Mouse (Mus musculus): ENCODE data around the gene Zbtb16. TPM values are rescaled to one million over a fixed set of nuclear protein-coding genes. Genes with fewer than 3 reads are reported as not detected.

The Zbtb16 gene
- polyA plus RNA-seq, 1 experiment from 2014 or later, result 7.9 TPM

DNA sequence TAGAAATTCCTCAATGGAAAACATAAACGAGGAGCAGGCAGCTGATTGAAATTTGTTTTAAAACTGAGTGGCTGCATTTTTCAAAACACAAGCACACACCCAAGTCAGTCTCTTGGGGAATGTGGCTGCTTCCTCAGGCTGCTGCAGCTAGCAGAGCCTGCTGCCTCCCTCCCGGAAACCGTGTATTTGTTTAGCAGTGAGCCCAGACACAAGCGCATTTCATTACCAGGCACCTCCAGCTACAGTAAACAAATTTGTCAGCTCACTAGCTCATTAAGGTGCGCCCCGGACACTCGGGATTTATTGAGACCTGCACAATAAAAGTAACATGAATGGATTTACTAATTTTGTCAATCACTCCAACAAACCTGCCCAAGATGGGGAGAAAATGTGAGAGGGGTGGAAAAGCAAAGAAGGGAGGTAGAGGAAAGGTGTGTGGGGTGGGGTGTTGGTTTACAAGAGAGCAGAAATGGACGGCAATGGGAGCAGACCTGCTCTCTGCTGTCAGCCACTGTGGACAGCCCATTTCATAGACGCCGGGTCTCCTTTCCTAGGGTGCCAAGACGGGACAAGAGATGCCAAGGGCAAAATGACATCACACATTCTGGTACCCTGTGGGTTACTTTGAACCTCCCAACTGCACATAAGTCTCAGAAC, 161.5 kb downstream of the Zbtb16 start:
- H3K36me3 ChIP-seq (replicated peaks), result no peaks in the 10 kb centered on the region
- peaks cover 60% of the 10 kb centered on the region for H3K4me1 ChIP-seq
- H3K4me2 ChIP-seq, result no peak overlapping the region
- H3K9me3 ChIP-seq, result no peaks in the 10 kb centered on the region
- no peaks in the 10 kb centered on the region for H3K27me3 ChIP-seq (replicated peaks)
- no peak for ATAC-seq (replicated peaks)
- no peak overlapping the region for H3K9ac ChIP-seq
- no peak overlapping the region for H3K4me3 ChIP-seq
- WGBS, result 13% methylated on average over 11 of the region's 11 CpGs
- H3K27ac ChIP-seq, result no peak overlapping the region

GRCm38 (mm10) chr9:48673804-48674203, 162.2 kb downstream of the Zbtb16 start:
- H3K27ac ChIP-seq, result 0 out of 2 replicates have a peak overlapping the region, but pooled peaks have one; percentile 13
- no peaks in the 10 kb centered on the region for H3K9me3 ChIP-seq
- no peak overlapping the region for H3K4me3 ChIP-seq
- no peaks in the 10 kb centered on the region for H3K27me3 ChIP-seq (replicated peaks)
- 26% methylated on average over 5 of the region's 5 CpGs for WGBS
- peaks cover 54% of the 10 kb centered on the region for H3K4me1 ChIP-seq
- no peaks in the 10 kb centered on the region for H3K36me3 ChIP-seq (replicated peaks)
- no peak overlapping the region for H3K4me2 ChIP-seq
- ATAC-seq (replicated peaks), result no peak
- H3K9ac ChIP-seq, result no peak overlapping the region

DNA sequence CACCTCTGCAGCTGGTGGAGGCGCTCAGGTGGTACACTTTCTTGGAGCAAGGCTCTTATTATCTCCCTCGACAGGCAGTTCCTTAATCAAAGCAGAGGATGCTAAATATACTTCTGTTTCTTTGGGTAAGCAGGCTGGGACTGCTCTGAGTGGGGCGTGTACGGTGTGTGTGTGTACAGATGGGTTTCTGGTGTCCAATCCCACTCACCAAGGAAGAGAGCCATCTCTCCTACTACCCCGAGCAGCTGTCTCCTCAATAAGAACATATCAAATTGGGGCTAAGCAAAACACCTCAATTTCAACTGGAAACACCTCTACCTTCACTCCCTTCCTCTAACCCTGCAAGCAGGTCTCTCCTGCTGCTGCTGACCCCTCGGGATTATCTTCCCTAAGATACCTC, 162.8 kb downstream of the Zbtb16 start:
- no peak for ATAC-seq (replicated peaks)
- no peak overlapping the region for H3K4me3 ChIP-seq
- no peak overlapping the region for H3K27ac ChIP-seq
- 60% methylated on average over 6 of the region's 6 CpGs for WGBS
- H3K4me1 ChIP-seq, result peaks cover 48% of the 10 kb centered on the region
- no peak overlapping the region for H3K9ac ChIP-seq
- no peaks in the 10 kb centered on the region for H3K9me3 ChIP-seq
- no peaks in the 10 kb centered on the region for H3K36me3 ChIP-seq (replicated peaks)
- H3K4me2 ChIP-seq, result no peak overlapping the region
- H3K27me3 ChIP-seq (replicated peaks), result no peaks in the 10 kb centered on the region

DNA sequence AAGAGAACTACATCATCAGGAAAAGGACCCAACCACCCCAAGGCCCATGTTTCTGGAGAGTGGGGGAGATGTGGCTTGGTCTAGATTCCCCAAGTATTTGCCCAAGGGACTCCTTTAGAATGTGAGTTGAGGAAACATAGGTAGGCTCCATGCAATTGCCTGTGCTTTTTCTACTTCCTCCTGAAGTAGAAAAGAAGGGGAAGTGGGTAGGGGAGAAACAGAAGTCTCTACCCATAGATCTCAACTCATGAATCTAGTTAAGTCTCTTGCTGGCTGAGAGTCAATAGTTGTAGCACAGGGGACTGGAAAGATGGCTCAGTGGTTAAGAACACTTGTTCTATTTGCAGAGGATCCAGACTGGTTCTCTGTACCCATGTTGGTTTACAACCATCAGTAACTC, 164.2 kb downstream of the Zbtb16 start:
- Histone ChIP-seq H3K4me1 (peaks cover 37% of the 10 kb centered on the region), H3K4me2 (no peak overlapping the region), H3K9me3 (no peaks in the 10 kb centered on the region), H3K27ac (no peak overlapping the region), H3K36me3 (replicated peaks) (no peaks in the 10 kb centered on the region), H3K9ac (no peak overlapping the region), H3K4me3 (no peak overlapping the region), H3K27me3 (replicated peaks) (no peaks in the 10 kb centered on the region)
- no peak for ATAC-seq (replicated peaks)

DNA sequence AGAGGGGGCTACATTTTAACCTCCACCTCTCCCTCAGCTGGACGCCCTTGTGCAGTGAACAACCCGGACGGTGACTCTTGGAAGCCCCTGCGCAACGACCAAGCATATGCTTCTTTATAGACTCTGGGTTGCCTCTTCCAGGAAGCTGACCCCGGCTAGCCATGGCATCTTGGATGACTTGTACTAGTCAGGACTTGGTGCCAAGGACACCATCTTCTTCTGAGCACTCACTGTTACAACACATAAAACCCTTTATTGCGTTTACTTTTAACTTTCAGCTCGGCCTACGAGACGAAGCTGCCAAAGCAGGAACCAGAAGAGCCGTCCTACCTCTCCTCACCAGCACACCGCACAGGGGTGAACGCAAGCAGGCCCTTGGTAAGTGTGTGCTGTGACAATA, 165.9 kb downstream of the Zbtb16 start:
- Histone ChIP-seq H3K27me3 (replicated peaks) (no peaks in the 10 kb centered on the region), H3K4me3 (no peak overlapping the region), H3K4me2 (no peak overlapping the region), H3K4me1 (peaks cover 32% of the 10 kb centered on the region), H3K36me3 (replicated peaks) (no peaks in the 10 kb centered on the region), H3K9ac (no peak overlapping the region), H3K27ac (no peak overlapping the region), H3K9me3 (no peaks in the 10 kb centered on the region)
- ATAC-seq (replicated peaks), result no peak
- 89% methylated on average over 13 of the region's 13 CpGs for WGBS

DNA sequence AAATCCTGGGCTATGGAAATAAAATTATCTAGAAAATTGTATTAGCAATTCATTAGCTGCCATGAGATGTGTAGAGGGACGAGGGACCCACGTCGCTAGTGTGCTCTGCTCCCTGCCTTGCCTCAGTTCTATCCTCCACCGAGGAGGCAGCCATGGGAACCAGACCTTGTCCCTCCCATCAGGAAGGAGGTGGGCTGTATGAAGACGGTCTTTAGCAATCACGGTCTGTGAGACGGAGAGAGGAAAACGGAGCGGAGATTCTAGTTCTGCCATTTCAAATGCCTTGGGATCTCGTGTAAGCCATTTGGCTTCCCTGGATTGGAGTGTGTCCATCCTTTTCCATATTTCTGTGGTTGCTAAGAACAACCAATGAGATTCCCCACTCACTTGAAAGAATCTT, 166.3 kb downstream of the Zbtb16 start:
- Histone ChIP-seq H3K27ac (no peak overlapping the region), H3K4me1 (peaks cover 28% of the 10 kb centered on the region), H3K27me3 (replicated peaks) (no peaks in the 10 kb centered on the region), H3K9ac (no peak overlapping the region), H3K9me3 (no peaks in the 10 kb centered on the region), H3K4me3 (no peak overlapping the region), H3K4me2 (no peak overlapping the region), H3K36me3 (replicated peaks) (no peaks in the 10 kb centered on the region)
- ATAC-seq (replicated peaks), result no peak
- WGBS, result 57% methylated on average over 10 of the region's 10 CpGs

DNA sequence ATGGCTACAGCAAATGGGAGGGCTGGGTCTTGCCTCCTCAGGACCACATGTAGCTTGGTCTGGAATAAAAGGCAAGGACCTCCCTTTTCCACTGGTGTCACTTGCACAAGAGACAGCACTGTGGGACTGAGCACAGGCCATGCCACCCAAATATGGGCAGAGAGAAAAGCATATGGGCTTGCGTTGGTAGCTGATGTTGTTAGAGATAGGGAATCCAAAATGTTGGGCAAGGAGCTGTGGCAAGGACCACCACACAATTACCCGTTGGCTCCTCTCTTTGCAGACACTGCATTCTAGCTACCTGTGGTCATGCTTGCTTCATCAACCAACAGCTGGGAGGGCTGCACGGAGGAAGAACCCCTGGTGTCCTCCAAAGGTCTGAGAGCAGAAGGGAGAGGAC, 169.3 kb downstream of the Zbtb16 start:
- H3K4me2 ChIP-seq, result no peak overlapping the region
- H3K27me3 ChIP-seq (replicated peaks), result no peaks in the 10 kb centered on the region
- ATAC-seq (replicated peaks), result no peak
- no peak overlapping the region for H3K9ac ChIP-seq
- peaks cover 27% of the 10 kb centered on the region for H3K4me1 ChIP-seq
- no peak overlapping the region for H3K4me3 ChIP-seq
- no peaks in the 10 kb centered on the region for H3K9me3 ChIP-seq
- 92% methylated on average over 3 of the region's 3 CpGs for WGBS
- H3K27ac ChIP-seq, result no peak overlapping the region
- no peaks in the 10 kb centered on the region for H3K36me3 ChIP-seq (replicated peaks)

GRCm38 (mm10) chr9:48663052-48663433, 173.0 kb downstream of the Zbtb16 start:
- Histone ChIP-seq H3K4me1 (peaks cover 23% of the 10 kb centered on the region), H3K9ac (no peak overlapping the region), H3K27ac (peak overlapping the region; percentile 42), H3K4me3 (no peak overlapping the region), H3K4me2 (peak overlapping the region; percentile 35), H3K9me3 (no peaks in the 10 kb centered on the region), H3K27me3 (replicated peaks) (no peaks in the 10 kb centered on the region), H3K36me3 (replicated peaks) (0 out of 2 replicates have a peak, but pooled peaks cover 3% of the 10 kb centered on the region)
- peak; percentile 40 for ATAC-seq (replicated peaks)
- 13% methylated on average over 13 of the region's 13 CpGs for WGBS

- Histone ChIP-seq H3K4me3 (no peak overlapping the region), H3K36me3 (replicated peaks) (0 out of 2 replicates have a peak, but pooled peaks cover 3% of the 10 kb centered on the region), H3K4me1 (peaks cover 23% of the 10 kb centered on the region), H3K9me3 (no peaks in the 10 kb centered on the region), H3K4me2 (peak overlapping the region; percentile 35), H3K9ac (no peak overlapping the region), H3K27ac (peak overlapping the region; percentile 42), H3K27me3 (replicated peaks) (no peaks in the 10 kb centered on the region)
- ATAC-seq (replicated peaks), result peak; percentile 66
- WGBS, result 10% methylated on average over 15 of the region's 15 CpGs
These were observed 173.5 kb downstream of the Zbtb16 start for GRCm38 (mm10) chr9:48662361-48663051.

GRCm38 (mm10) chr9:48661225-48662023, 174.6 kb downstream of the Zbtb16 start:
- no peak for ATAC-seq (replicated peaks)
- Histone ChIP-seq H3K4me2 (no peak overlapping the region), H3K27ac (0 out of 2 replicates have a peak overlapping the region, but pooled peaks have one; percentile 29)

GRCm38 (mm10) chr9:48655525-48656169, 180.4 kb downstream of the Zbtb16 start:
- WGBS, result 33% methylated on average over 5 of the region's 5 CpGs
- Histone ChIP-seq H3K9me3 (no peaks in the 10 kb centered on the region), H3K4me1 (peaks cover 5% of the 10 kb centered on the region; the same call in 1 of the 2 replicates), H3K4me3 (no peak overlapping the region), H3K36me3 (replicated peaks) (0 out of 2 replicates have a peak, but pooled peaks cover 3% of the 10 kb centered on the region), H3K9ac (no peak overlapping the region), H3K27me3 (replicated peaks) (no peaks in the 10 kb centered on the region), H3K4me2 (no peak overlapping the region), H3K27ac (no peak overlapping the region)
- ATAC-seq (replicated peaks), result no peak

More at GRCm38 (mm10) chr9:48661225-48662023, 174.6 kb downstream of the Zbtb16 start:
- H3K9ac ChIP-seq, result no peak overlapping the region
- 0 out of 2 replicates have a peak, but pooled peaks cover 3% of the 10 kb centered on the region for H3K36me3 ChIP-seq (replicated peaks)
- peaks cover 23% of the 10 kb centered on the region for H3K4me1 ChIP-seq
- 53% methylated on average over 9 of the region's 9 CpGs for WGBS
- no peak overlapping the region for H3K4me3 ChIP-seq
- no peaks in the 10 kb centered on the region for H3K9me3 ChIP-seq
- no peaks in the 10 kb centered on the region for H3K27me3 ChIP-seq (replicated peaks)

DNA sequence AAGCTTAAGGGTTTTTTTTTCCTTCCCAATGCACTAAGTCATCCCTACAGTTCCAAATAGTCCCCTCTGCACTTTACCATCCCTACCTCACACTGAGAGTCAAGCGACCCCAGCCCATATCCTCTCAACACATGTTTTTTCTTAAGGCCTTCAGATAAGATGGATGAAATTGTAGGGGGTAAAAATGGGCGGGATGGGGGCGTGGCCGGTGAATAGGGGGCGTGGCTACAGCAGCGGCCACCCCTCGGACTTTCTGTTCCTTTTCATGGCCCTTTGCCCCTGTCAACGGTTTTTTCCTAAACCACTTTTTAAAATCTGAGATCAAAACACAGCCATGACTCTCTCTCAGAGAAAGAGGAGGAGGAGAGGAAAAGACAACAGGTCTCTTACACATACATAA, 181.3 kb downstream of the Zbtb16 start:
- Histone ChIP-seq H3K4me1 (peaks cover 6% of the 10 kb centered on the region), H3K9me3 (no peaks in the 10 kb centered on the region), H3K27ac (no peak overlapping the region), H3K4me3 (no peak overlapping the region), H3K9ac (no peak overlapping the region), H3K4me2 (no peak overlapping the region), H3K36me3 (replicated peaks) (0 out of 2 replicates have a peak, but pooled peaks cover 3% of the 10 kb centered on the region), H3K27me3 (replicated peaks) (no peaks in the 10 kb centered on the region)
- WGBS, result 10% methylated on average over 8 of the region's 8 CpGs
- no peak for ATAC-seq (replicated peaks)

Measured in midbrain, embryonic 15.5 days (tissue).